Mouse (Mus musculus): ENCODE data around the gene Hmgb3. TPM values are rescaled to one million over a fixed set of nuclear protein-coding genes. Genes with fewer than 3 reads are reported as not detected.
"Not testable (repeated sequence)": the region's sequence is repeated elsewhere in the genome, so short reads cannot be mapped to it uniquely, and the experiment has no call there.

Hmgb3 gene
- 702 and 720 TPM in 2 replicates for polyA plus RNA-seq (2016; fragmentation: Nextera tagmentation; extraction: Ambion mirVana)

- 25% methylated on average over 59 of the region's 59 CpGs for WGBS
- H3K4me2 ChIP-seq (replicated peaks) = peak within 1 kb of the TSS; percentile 57
- H3K36me3 ChIP-seq = 0 out of 2 replicates have a peak, but pooled peaks cover 5% of the 10 kb centered on the region
- H3K27me3 ChIP-seq = no peaks in the 10 kb centered on the region
- peak within 1 kb of the TSS; percentile 83 for H3K4me3 ChIP-seq
- H3K9me3 ChIP-seq = no peaks in the 10 kb centered on the region
- ATAC-seq (ENCODE audit: low FRiP score, low read depth) = peak; percentile 96
- H3K9ac ChIP-seq (replicated peaks) = peak within 1 kb of the TSS; percentile 94
- peak within 1 kb of the TSS; percentile 98 for H3K27ac ChIP-seq (replicated peaks)
- no peaks in the 10 kb centered on the region for H3K4me1 ChIP-seq
These were observed at the start of gene Hmgb3 for GRCm38 (mm10) chrX:71555415-71556114. TSS of gene Hmgb3 (plus strand) at chrX:71555918.

GRCm38 (mm10) chrX:71506591-71506990 is 49.1 kb upstream of the Hmgb3 start:
- H3K27ac ChIP-seq (replicated peaks); H3K4me1 ChIP-seq; H3K9me3 ChIP-seq; H3K4me3 ChIP-seq; H3K4me2 ChIP-seq (replicated peaks); H3K36me3 ChIP-seq; H3K27me3 ChIP-seq; ATAC-seq (ENCODE audit: low FRiP score, low read depth); H3K9ac ChIP-seq (replicated peaks): not testable (repeated sequence)
- 93% methylated on average over 4 of the region's 4 CpGs for WGBS

GRCm38 (mm10) chrX:71519252-71519651 is 36.5 kb upstream of the Hmgb3 start:
- Histone ChIP-seq H3K4me3 (no peak overlapping the region), H3K9ac (replicated peaks) (no peak overlapping the region), H3K27me3 (no peaks in the 10 kb centered on the region), H3K27ac (replicated peaks) (no peak overlapping the region), H3K4me1 (no peaks in the 10 kb centered on the region), H3K4me2 (replicated peaks) (no peak overlapping the region), H3K36me3 (no peaks in the 10 kb centered on the region), H3K9me3 (no peaks in the 10 kb centered on the region)
- WGBS = 80% methylated on average over 4 of the region's 4 CpGs
- ATAC-seq (ENCODE audit: low FRiP score, low read depth) = no peak

GRCm38 (mm10) chrX:71522889-71523288 is 32.8 kb upstream of the Hmgb3 start:
- Histone ChIP-seq H3K36me3 (no peaks in the 10 kb centered on the region), H3K9ac (replicated peaks) (no peak overlapping the region), H3K27ac (replicated peaks) (no peak overlapping the region), H3K4me2 (replicated peaks) (no peak overlapping the region), H3K9me3 (no peaks in the 10 kb centered on the region), H3K4me1 (peaks cover 2% of the 10 kb centered on the region; the same call in 1 of the 2 replicates), H3K4me3 (no peak overlapping the region), H3K27me3 (no peaks in the 10 kb centered on the region)
- ATAC-seq (ENCODE audit: low FRiP score, low read depth) = no peak
- 88% methylated on average over 3 of the region's 3 CpGs for WGBS

GRCm38 (mm10) chrX:71524310-71524709 is 31.4 kb upstream of the Hmgb3 start:
- Histone ChIP-seq H3K27me3 (no peaks in the 10 kb centered on the region), H3K36me3 (no peaks in the 10 kb centered on the region), H3K9ac (replicated peaks) (no peak overlapping the region), H3K4me2 (replicated peaks) (no peak overlapping the region), H3K9me3 (no peaks in the 10 kb centered on the region), H3K4me3 (no peak overlapping the region), H3K4me1 (peaks cover 4% of the 10 kb centered on the region; the same call in 1 of the 2 replicates), H3K27ac (replicated peaks) (no peak overlapping the region)
- 73% methylated on average over 2 of the region's 2 CpGs for WGBS
- no peak for ATAC-seq (ENCODE audit: low FRiP score, low read depth)

GRCm38 (mm10) chrX:71525593-71526299 is 30.0 kb upstream of the Hmgb3 start:
- WGBS = 77% methylated on average over 3 of the region's 3 CpGs

GRCm38 (mm10) chrX:71527461-71527860 is 28.3 kb upstream of the Hmgb3 start:
- no peaks in the 10 kb centered on the region for H3K9me3 ChIP-seq
- H3K36me3 ChIP-seq = no peaks in the 10 kb centered on the region
- WGBS = 100% methylated on average over 1 of the region's 1 CpGs
- no peak overlapping the region for H3K27ac ChIP-seq (replicated peaks)
- H3K4me3 ChIP-seq = no peak overlapping the region
- no peak for ATAC-seq (ENCODE audit: low FRiP score, low read depth)
- peaks cover 4% of the 10 kb centered on the region; the same call in 1 of the 2 replicates for H3K4me1 ChIP-seq
- no peaks in the 10 kb centered on the region for H3K27me3 ChIP-seq
- no peak overlapping the region for H3K4me2 ChIP-seq (replicated peaks)
- no peak overlapping the region for H3K9ac ChIP-seq (replicated peaks)

More at GRCm38 (mm10) chrX:71525593-71526299, 30.0 kb upstream of the Hmgb3 start:
- H3K9ac ChIP-seq (replicated peaks) = no peak overlapping the region
- H3K4me1 ChIP-seq = peaks cover 4% of the 10 kb centered on the region; the same call in 1 of the 2 replicates
- H3K4me2 ChIP-seq (replicated peaks) = no peak overlapping the region
- ATAC-seq (ENCODE audit: low FRiP score, low read depth) = no peak
- no peaks in the 10 kb centered on the region for H3K36me3 ChIP-seq
- no peaks in the 10 kb centered on the region for H3K9me3 ChIP-seq
- H3K27ac ChIP-seq (replicated peaks) = no peak overlapping the region
- no peak overlapping the region for H3K4me3 ChIP-seq
- H3K27me3 ChIP-seq = no peaks in the 10 kb centered on the region

GRCm38 (mm10) chrX:71528150-71528549 is 27.6 kb upstream of the Hmgb3 start:
- no peaks in the 10 kb centered on the region for H3K27me3 ChIP-seq
- H3K4me3 ChIP-seq = no peak overlapping the region
- WGBS = 63% methylated on average over 3 of the region's 3 CpGs
- ATAC-seq (ENCODE audit: low FRiP score, low read depth) = no peak
- H3K9me3 ChIP-seq = no peaks in the 10 kb centered on the region
- H3K27ac ChIP-seq (replicated peaks) = no peak overlapping the region
- no peak overlapping the region for H3K4me2 ChIP-seq (replicated peaks)
- H3K9ac ChIP-seq (replicated peaks) = no peak overlapping the region
- peaks cover 4% of the 10 kb centered on the region; the same call in 1 of the 2 replicates for H3K4me1 ChIP-seq
- H3K36me3 ChIP-seq = no peaks in the 10 kb centered on the region

GRCm38 (mm10) chrX:71528646-71529045 is 27.1 kb upstream of the Hmgb3 start:
- ATAC-seq (ENCODE audit: low FRiP score, low read depth) = peak; percentile 75
- peaks cover 4% of the 10 kb centered on the region; the same call in 1 of the 2 replicates for H3K4me1 ChIP-seq
- H3K4me3 ChIP-seq = no peak overlapping the region
- no peaks in the 10 kb centered on the region for H3K9me3 ChIP-seq
- 61% methylated on average over 6 of the region's 6 CpGs for WGBS
- H3K9ac ChIP-seq (replicated peaks) = no peak overlapping the region
- no peaks in the 10 kb centered on the region for H3K27me3 ChIP-seq
- H3K36me3 ChIP-seq = no peaks in the 10 kb centered on the region
- H3K27ac ChIP-seq (replicated peaks) = no peak overlapping the region
- no peak overlapping the region for H3K4me2 ChIP-seq (replicated peaks)

- 60% methylated on average over 3 of the region's 3 CpGs for WGBS
- no peak for ATAC-seq (ENCODE audit: low FRiP score, low read depth)
- no peaks in the 10 kb centered on the region for H3K27me3 ChIP-seq
- H3K4me1 ChIP-seq = peaks cover 4% of the 10 kb centered on the region; the same call in 1 of the 2 replicates
- H3K4me3 ChIP-seq = no peak overlapping the region
- no peak overlapping the region for H3K27ac ChIP-seq (replicated peaks)
- H3K9me3 ChIP-seq = no peaks in the 10 kb centered on the region
- H3K36me3 ChIP-seq = no peaks in the 10 kb centered on the region
- H3K9ac ChIP-seq (replicated peaks) = no peak overlapping the region
- H3K4me2 ChIP-seq (replicated peaks) = no peak overlapping the region
These were observed 23.1 kb upstream of the Hmgb3 start for GRCm38 (mm10) chrX:71532635-71533034.

- H3K4me2 ChIP-seq (replicated peaks) = no peak overlapping the region
- ATAC-seq (ENCODE audit: low FRiP score, low read depth) = no peak
- 76% methylated on average over 5 of the region's 5 CpGs for WGBS
- no peaks in the 10 kb centered on the region for H3K4me1 ChIP-seq
- H3K9me3 ChIP-seq = no peaks in the 10 kb centered on the region
- H3K9ac ChIP-seq (replicated peaks) = no peak overlapping the region
- no peak overlapping the region for H3K4me3 ChIP-seq
- no peaks in the 10 kb centered on the region for H3K27me3 ChIP-seq
- no peaks in the 10 kb centered on the region for H3K36me3 ChIP-seq
- H3K27ac ChIP-seq (replicated peaks) = no peak overlapping the region
These were observed 21.6 kb upstream of the Hmgb3 start for GRCm38 (mm10) chrX:71534102-71534501.

- H3K4me1 ChIP-seq = no peaks in the 10 kb centered on the region
- ATAC-seq (ENCODE audit: low FRiP score, low read depth) = no peak
These were observed 17.9 kb upstream of the Hmgb3 start for GRCm38 (mm10) chrX:71537791-71538190.

More at GRCm38 (mm10) chrX:71537791-71538190, 17.9 kb upstream of the Hmgb3 start:
- Histone ChIP-seq H3K27me3 (no peaks in the 10 kb centered on the region), H3K9ac (replicated peaks) (no peak overlapping the region), H3K4me3 (no peak overlapping the region), H3K27ac (replicated peaks) (no peak overlapping the region), H3K4me2 (replicated peaks) (no peak overlapping the region), H3K9me3 (no peaks in the 10 kb centered on the region), H3K36me3 (no peaks in the 10 kb centered on the region)
- whole genome bisulfite sequencing = 78% methylated on average over 2 of the region's 2 CpGs

Data from midbrain, embryonic 12.5 days (tissue).